ENCODE assay signal across 9 mouse cellular contexts in the genomic region with DNA sequence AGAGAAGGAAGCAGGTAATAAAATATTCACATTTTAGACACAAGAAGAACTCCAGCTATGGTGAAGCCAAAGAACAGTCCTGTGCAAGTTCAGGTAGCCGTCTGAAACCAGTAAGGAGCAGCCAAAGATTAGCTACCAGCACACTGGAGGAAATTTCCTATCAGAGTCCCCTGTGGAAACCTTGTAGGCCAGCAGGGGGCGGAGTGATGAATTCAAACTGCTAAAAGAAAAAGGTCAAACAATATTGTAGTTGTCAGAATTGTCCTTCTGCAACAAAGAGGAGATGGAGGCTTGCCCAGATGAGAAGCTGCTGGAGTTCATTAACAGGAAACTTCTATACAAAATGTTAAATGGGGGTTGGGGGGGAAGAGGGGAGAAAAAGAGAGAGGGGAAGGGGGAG.
A peak's percentile ranks its signal among the peaks of the same experiment; 100 is the strongest.
DNase-seq lines count a peak whose midpoint lies in the region; ATAC-seq lines count a peak whose summit lies in the region.
"Had no signal": no experiment of that assay in that cellular context is flagged by ENCODE, and none has a peak within 500 bp of the region (broad histone marks: within the 10 kb centered on the region; RNA-seq: fewer than 3 reads in every experiment).

No protein-coding gene starts in this region.

- 30% methylated on average over 2 of the region's 2 CpGs for WGBS in liver, embryonic 12.5 days (ENCODE audit: insufficient replicate concordance)

- ATAC-seq in liver, embryonic 12.5 days, result no peak
- ATAC-seq in inflammation-experienced regulatory T-cells, adult 6 months, result no peak

- no peak overlapping the region for H3K9ac ChIP-seq in liver, embryonic 12.5 days
- H3K9ac ChIP-seq: embryonic facial prominence, embryonic 13.5 days had no signal

- no peak overlapping the region for H3K4me3 ChIP-seq in liver, embryonic 12.5 days
- H3K4me3 ChIP-seq: embryonic facial prominence, embryonic 13.5 days had no signal

- H3K27me3 ChIP-seq in liver, embryonic 12.5 days (replicated peaks), result no peaks in the 10 kb centered on the region
- H3K27me3 ChIP-seq: embryonic facial prominence, embryonic 13.5 days had no signal

- peak; percentile 20 to 22 for DNase-seq in cerebellum, adult 18-20 months
- DNase-seq in cerebellum, adult 11-12 months, result no peak
- DNase-seq in liver, result peak; percentile 33
- peak; percentile 77 to 78 for DNase-seq in cerebellum, postnatal 10 days
- DNase-seq in kidney, postnatal 25 days, result peak; percentile 42 to 66
- DNase-seq in lung, postnatal 14 days, result peak; percentile 69

- no peaks in the 10 kb centered on the region for H3K36me3 ChIP-seq in liver, embryonic 12.5 days
- H3K36me3 ChIP-seq: embryonic facial prominence, embryonic 13.5 days had no signal

- no peaks in the 10 kb centered on the region for H3K4me1 ChIP-seq in liver, embryonic 12.5 days
- H3K4me1 ChIP-seq: embryonic facial prominence, embryonic 13.5 days had no signal

- no peak overlapping the region for H3K27ac ChIP-seq in liver, embryonic 12.5 days
- H3K27ac ChIP-seq: embryonic facial prominence, embryonic 13.5 days had no signal

- H3K9me3 ChIP-seq in liver, embryonic 12.5 days (replicated peaks), result no peaks in the 10 kb centered on the region

- no peak overlapping the region for H3K4me2 ChIP-seq in liver, embryonic 12.5 days
- H3K4me2 ChIP-seq: embryonic facial prominence, embryonic 13.5 days had no signal
